Mouse (Mus musculus): ENCODE measurements at regions not wholly inside any gene's neighbourhood (a gene's known extent, or its start where the extent isn't known, plus 50 kb on each side); places are given as distances from the start of the nearest gene placed in this dataset.

GRCm38 (mm10) chr2:48601855-48602254 lies 212.1 kb upstream of the Acvr2a start:
- ATAC-seq (ENCODE audit: insufficient number of reproducible peaks, low FRiP score, low TSS enrichment), result no peak

DNA sequence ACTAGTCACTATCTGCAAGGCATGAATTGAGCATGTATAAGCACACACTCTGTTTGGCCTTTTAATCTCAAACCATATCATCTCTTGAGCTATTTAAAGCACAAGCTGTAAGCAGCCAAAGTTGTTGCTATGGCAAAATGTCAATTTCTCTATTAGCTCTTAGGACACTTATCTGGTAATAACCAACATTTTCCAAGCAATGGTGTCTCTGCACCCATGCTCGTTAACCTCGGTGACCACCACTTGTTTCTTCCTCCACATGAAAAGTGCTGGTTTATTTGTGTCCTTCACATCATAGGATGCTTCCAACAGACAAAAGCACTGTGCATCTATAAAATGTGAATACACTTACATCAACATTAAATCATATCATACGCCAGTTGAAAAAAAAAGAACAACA lies 204.4 kb upstream of the Acvr2a start:
- no peak for ATAC-seq (ENCODE audit: insufficient number of reproducible peaks, low FRiP score, low TSS enrichment)

- ATAC-seq (ENCODE audit: insufficient number of reproducible peaks, low FRiP score, low TSS enrichment), result no peak
These were observed 201.7 kb upstream of the Acvr2a start for GRCm38 (mm10) chr2:48612251-48612650.

- no peak; the same call in 1 of the 2 replicates for ATAC-seq (ENCODE audit: insufficient number of reproducible peaks, low FRiP score, low TSS enrichment)
These were observed 196.7 kb upstream of the Acvr2a start for GRCm38 (mm10) chr2:48617141-48617699.

DNA sequence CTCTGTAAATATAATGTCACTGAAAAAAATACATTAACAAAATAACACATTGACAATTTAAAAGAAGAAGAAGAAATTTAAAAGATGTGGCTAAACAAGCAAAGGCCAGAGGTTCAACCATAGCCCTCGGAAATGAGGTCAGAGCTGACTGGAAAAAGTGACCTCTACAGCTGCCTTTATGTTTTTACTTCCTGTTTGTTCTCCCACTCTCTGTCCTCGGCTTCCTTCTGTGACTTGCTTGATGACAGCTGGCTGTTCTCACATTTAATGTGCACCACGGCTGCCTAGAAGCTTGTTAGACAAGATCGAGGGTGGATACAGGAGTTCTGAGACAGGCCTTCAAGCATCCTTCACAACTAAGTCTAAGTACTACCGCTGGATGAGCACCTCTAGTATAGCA lies 194.9 kb upstream of the Acvr2a start:
- no peak for ATAC-seq (ENCODE audit: insufficient number of reproducible peaks, low FRiP score, low TSS enrichment)

DNA sequence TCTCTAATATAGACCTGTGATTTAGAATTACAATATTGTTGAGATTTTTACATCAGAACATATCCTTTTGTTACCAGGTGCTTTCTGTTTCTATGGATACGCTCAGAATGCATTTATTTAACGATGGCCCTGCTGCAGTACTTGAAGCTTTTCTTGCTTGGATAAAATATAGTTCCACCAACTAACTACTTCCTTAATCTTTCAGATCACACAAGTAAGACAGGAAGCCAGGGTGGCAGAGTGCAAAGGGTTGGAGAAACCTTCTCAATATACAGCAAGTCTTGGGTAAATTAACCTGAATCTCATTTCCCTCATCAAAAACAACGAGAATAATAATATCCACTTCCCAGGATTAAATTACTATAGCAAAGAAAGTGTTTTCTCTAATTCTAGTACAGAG lies 193.1 kb upstream of the Acvr2a start:
- no peak for ATAC-seq (ENCODE audit: insufficient number of reproducible peaks, low FRiP score, low TSS enrichment)

GRCm38 (mm10) chr2:48622316-48622715 lies 191.6 kb upstream of the Acvr2a start:
- ATAC-seq (ENCODE audit: insufficient number of reproducible peaks, low FRiP score, low TSS enrichment), result no peak

GRCm38 (mm10) chr2:48624040-48624439 lies 189.9 kb upstream of the Acvr2a start:
- ATAC-seq (ENCODE audit: insufficient number of reproducible peaks, low FRiP score, low TSS enrichment), result no peak

GRCm38 (mm10) chr2:48624461-48624860 lies 189.4 kb upstream of the Acvr2a start:
- no peak for ATAC-seq (ENCODE audit: insufficient number of reproducible peaks, low FRiP score, low TSS enrichment)

DNA sequence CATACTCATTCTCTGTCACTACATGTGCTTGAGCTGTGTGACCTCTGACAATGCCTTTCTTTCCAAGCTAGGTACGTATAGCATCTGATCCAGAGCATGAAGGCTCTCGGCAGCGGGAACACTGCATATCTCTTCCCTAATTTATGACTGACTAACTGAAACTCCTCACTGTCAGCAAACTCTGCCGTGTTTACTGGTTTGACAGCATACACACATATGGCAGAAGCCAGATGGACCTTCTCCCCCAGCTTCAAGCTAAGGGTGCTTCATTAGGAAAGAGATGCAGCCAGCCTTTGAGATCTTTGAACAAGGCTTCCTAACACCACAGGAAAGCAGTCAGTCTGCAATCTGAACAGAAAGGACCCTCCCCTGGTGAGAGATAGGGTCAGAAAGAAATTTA lies 186.9 kb upstream of the Acvr2a start:
- ATAC-seq (ENCODE audit: insufficient number of reproducible peaks, low FRiP score, low TSS enrichment), result no peak

- no peak for ATAC-seq (ENCODE audit: insufficient number of reproducible peaks, low FRiP score, low TSS enrichment)
These were observed 184.5 kb upstream of the Acvr2a start for GRCm38 (mm10) chr2:48629106-48630050.

GRCm38 (mm10) chr2:48634456-48635174 lies 179.3 kb upstream of the Acvr2a start:
- no peak for ATAC-seq (ENCODE audit: insufficient number of reproducible peaks, low FRiP score, low TSS enrichment)

DNA sequence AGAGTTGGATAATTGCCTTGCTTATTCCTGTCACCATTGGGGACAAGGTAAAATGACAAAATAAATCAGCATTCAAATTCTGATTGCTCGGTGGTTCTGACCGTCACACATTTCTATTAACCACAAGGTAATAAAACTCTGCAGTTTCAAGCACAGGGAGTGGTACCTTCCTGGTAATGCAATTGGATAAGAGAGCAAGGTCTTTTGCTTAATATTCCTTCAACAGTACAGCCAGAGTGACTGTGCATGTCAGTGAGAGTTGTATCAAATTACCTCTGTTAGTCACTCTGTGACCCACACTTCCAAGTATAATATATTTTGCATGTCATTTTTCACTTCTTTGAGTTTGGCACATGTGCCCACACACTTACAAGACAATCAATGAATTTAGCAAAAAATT lies 177.8 kb upstream of the Acvr2a start:
- no peak for ATAC-seq (ENCODE audit: insufficient number of reproducible peaks, low FRiP score, low TSS enrichment)

DNA sequence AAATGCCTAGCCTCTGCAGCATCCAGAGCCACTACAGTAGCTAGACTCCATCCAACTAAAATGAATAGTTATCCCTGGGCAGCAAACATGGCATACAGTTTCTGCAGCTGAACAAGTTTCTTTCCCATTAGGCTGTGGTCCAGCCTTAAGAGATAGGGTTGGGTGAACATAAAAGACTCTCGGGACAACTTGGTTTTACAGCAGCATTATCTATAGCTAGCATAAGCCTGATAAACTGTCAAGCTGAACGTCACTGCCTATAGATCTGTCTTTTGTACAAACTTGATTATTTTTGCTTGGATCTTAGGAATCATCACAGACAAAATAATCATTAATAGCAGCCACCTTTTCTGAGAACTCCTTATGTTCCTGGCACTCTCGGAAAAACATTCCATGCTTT lies 169.8 kb upstream of the Acvr2a start:
- no peak for ATAC-seq (ENCODE audit: insufficient number of reproducible peaks, low FRiP score, low TSS enrichment)

- no peak for ATAC-seq (ENCODE audit: insufficient number of reproducible peaks, low FRiP score, low TSS enrichment)
These were observed 163.6 kb upstream of the Acvr2a start for GRCm38 (mm10) chr2:48650281-48650680.

GRCm38 (mm10) chr2:48661222-48661621 lies 152.7 kb upstream of the Acvr2a start:
- no peak for ATAC-seq (ENCODE audit: insufficient number of reproducible peaks, low FRiP score, low TSS enrichment)

DNA sequence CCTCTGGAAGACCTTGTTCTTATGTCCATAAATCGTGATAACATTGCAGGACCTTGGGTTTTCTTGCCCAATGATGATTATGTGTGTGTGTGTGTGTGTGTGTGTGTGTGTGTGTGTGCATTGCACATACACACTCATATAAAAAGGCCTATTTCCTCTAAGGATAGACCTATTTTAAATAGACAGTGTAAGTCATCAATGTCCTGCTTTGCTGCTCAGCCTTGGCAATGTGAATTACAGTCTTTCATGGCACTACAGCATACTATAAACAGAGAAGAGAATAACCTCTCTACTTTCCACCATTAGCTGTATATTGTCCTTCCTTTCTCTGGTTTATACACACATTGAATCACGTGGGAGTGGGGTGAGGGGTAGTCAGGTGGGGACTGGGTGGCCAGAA lies 148.8 kb upstream of the Acvr2a start:
- no peak for ATAC-seq (ENCODE audit: insufficient number of reproducible peaks, low FRiP score, low TSS enrichment)

DNA sequence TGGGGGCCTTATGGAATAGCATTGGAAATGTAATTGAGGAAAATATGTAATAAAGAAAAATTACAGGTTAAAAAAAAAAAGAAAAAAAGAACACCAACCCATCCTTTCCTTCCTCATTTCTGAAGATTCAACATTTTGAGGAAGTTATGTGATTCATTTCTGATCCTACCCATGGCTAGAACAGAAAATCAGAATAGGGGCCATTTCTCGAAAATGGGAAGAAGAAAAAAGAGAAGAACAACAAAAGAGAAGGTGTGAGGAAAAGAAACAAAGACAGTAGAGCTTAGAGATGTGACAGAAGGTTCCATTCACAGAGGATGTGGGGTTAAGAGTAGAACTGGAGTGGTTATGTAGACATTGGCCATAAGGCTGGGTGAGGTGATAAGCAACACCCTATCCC lies 124.8 kb upstream of the Acvr2a start:
- no peak for ATAC-seq (ENCODE audit: insufficient number of reproducible peaks, low FRiP score, low TSS enrichment)

- ATAC-seq (ENCODE audit: insufficient number of reproducible peaks, low FRiP score, low TSS enrichment), result no peak
These were observed 119.4 kb upstream of the Acvr2a start for GRCm38 (mm10) chr2:48694509-48694908.

GRCm38 (mm10) chr2:48700886-48701285 lies 113.0 kb upstream of the Acvr2a start:
- ATAC-seq (ENCODE audit: insufficient number of reproducible peaks, low FRiP score, low TSS enrichment), result no peak

DNA sequence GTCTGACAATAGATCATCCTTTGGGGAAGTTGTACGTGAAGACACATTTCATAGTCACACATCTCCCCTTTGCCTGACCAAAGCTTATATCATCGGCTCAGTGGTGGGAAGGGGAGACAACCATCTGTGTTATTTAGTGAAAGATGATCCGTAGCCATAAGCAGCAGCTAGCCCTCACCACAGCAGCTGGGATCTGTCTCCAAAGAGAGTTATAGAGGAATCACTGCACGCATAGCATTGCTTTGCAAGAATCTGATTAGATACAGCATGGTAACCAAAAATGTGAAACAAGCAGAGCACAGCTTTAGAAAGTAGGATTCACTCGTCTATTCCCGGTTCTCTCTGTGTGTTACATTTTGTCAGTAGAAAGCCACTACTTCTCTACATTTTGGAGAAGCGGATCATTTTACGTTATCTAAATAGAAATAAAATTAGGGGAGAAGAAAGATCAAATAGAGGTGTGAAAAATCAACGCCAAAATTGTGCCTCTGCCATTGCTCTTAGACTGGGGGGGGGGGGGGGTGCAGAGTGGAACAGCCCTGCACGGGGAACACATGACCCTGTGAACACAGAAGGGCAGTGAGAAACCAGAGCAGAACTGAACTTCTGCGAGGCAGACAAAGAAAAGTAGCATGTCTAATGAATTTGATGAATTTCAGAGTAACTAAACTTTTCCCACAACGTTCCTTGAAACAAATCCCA lies 108.7 kb upstream of the Acvr2a start:
- no peak for ATAC-seq (ENCODE audit: insufficient number of reproducible peaks, low FRiP score, low TSS enrichment)

Data from cerebellum, adult (tissue).